Mouse (Mus musculus) left cerebral cortex, adult 18-20 months (tissue): ENCODE measurements around the gene Nop10. TPM values are rescaled to one million over a fixed set of nuclear protein-coding genes. Genes with fewer than 3 reads are reported as not detected.

Source experiments
- DNase-seq, 2 experiments: peaks; one replicate each; pipeline ENCODE4 v3.0.0; 2021 to 2022; ENCODE audit warnings: low spot score in 2 of 2, mixed read lengths in 1 of 2
- long read RNA-seq, 2 experiments: library from polyadenylated mRNA; stranded (forward); transcript quantifications; one replicate each; pipeline ENCODE4 v2.0.0; 2021
- total RNA-seq, 2 experiments: library from RNA; stranded (reverse); gene quantifications; 2 replicates each; pipeline ENCODE4 v1.2.3; 2021

The Nop10 gene
- 10 to 100 TPM; 48.6 to 56.9 TPM for total RNA-seq
- long read RNA-seq, experiment 1, transcript Nop10-201 (2 exons, 1,109 nt) = major isoform, 66 of 69 reads
- long read RNA-seq, experiment 1, partial matches to known transcripts = 2 of 69 reads
- long read RNA-seq, experiment 1, other reads (novel, unspliced or antisense) = 1 of 69 reads
- long read RNA-seq, experiment 2, transcript Nop10-201 (2 exons, 1,109 nt) = major isoform, 94 of 94 reads
- long read RNA-seq, experiment 2, partial matches to known transcripts = 0 of 94 reads
- long read RNA-seq, experiment 2, other reads (novel, unspliced or antisense) = 0 of 94 reads

GRCm38 (mm10) chr2:112261748-112262653 lies at the start of gene Nop10:
TSS of gene Nop10 (plus strand) at chr2:112261926.
- DNase-seq = peak; percentile 91

DNA sequence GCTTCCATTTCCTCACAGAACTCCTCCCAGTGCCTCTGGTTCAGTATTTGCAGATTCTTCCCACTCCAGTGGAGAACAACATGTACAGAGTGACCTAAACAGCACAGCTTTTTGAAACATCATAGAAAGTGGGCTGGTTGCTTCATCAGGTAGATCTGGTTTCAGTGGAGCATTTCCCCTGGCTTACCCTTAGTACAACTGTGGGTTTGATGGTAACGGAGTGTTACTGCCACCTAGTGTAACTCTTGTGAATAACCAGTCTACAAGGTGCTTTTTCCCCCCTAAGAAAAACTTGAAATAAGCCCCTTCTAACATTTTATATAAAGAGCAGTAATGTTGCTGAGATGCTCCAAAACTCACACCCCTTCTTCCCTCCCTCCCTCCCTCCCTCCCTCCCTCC lies 45.7 kb upstream of the Nop10 start:
- DNase-seq = peak in 1 of 2 experiments; percentile 15

DNA sequence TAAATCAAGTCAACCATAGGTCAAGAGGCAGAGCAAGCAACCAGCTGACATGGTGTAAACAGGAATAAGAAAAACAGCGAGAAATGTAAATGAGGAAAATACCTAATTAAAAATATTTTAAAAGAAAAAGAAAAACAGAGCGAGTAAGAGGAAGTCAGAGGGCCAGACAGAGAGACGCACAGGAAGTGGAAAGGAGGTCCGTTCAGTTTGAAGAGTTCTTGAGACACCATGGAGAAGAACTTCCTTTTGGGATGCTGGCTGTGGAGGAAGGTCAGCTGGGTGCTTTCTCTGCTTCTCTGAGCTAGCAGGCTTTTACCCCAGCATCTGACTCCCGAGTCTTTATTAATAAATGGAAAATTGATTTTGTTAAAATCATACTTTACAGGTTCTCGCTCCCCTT lies 44.1 kb upstream of the Nop10 start:
- no peak for DNase-seq

DNA sequence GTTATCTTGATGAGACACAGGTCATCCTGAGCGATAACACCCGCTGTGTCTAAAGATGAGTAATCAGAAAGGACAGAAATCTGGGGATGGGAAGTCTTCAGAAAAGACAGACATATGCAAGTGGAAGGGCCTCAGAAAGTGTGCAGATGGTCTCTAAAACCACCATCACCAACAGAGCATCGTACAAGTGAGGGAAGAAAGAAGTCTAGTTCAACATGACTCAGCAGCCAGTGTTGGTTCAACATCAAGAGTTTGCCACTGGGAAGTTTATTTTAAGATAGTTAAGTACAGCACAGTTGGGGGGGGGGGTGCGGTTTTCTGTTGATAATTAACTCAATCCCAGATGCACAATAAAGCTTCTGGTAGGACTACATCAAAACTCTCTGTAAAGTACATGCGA lies 40.8 kb upstream of the Nop10 start:
- no peak for DNase-seq

DNA sequence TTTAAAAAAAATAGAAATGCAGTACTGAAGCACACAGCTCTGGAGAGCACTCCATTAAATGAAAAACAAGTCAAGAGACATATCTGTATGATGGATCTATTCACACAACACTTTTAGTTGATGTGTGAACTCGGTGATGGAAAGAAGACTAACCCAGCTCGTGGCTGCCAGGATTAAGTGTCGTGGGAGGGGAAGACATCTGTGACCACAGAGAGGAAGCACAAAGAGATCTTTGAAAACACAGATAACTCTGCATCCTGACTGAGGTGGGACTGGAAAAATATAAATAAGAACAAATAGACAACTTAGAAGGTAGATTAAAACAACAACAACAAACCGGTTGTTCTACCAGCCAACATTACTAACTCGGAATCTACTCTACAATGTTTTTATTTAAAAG lies 39.1 kb upstream of the Nop10 start:
- no peak for DNase-seq

DNA sequence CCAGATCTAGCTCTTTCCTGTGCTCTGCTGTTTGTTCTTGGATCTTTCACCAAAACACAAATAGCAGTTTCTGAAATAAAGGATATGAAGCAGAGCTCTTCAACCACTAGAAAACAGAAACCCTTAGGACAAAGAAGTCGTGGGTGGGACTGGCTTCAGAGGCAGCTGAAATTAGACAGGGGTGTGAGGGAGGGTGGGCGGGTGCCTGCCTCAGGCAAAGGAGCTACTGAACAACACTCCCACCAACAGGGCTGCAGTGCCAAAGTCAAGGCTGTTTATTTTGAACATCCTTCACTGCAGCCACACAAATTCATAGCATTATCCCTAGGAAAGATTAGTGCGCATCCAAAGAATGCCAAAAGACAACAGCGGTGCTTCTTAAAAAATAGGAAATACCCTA lies 37.4 kb upstream of the Nop10 start:
- DNase-seq = no peak

DNA sequence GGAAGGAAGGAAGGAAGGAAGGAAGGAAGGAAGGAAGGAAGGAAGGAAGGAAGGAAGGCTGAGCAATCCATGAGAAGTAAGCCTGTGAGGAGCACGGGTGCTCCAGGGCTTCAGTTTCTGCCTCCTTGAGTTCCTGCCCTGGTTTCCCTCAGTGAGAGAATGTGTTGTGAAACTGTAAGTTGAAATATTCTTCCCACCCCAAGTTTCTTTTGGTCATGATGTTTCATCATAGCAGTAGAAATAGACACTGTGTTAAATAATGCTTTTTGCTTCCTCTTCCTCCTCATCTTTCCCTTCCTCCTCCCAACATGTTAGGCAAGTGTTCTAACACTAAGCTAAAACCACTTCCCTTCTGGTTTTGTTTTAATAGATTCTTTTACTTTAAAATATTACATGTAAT lies 29.1 kb upstream of the Nop10 start:
- no peak for DNase-seq

- DNase-seq = no peak
These were observed 25.1 kb upstream of the Nop10 start for GRCm38 (mm10) chr2:112236620-112237019.

DNA sequence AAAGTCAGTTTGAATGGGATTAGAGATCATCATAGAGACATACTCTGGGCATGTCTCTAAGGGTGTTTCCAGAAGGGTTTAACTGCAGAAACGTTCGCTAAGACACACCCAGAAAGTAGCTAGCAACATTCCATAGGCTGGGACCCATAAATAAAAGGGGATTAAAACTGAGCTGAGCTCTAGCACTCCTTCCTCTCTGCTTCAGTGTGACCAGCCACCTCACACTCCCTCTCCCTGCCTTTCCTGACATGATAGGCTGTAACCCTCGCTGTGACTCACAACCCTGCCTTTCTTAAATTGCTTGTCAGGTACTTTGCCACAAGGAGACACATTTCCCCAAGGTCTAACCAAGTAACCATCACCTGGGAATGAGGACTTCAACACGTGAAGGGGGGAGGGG lies 23.7 kb upstream of the Nop10 start:
- no peak for DNase-seq

GRCm38 (mm10) chr2:112239212-112239934 lies 22.4 kb upstream of the Nop10 start, which contains the start of gene Lpcat4:
TSS of gene Lpcat4 (plus strand) at chr2:112239468.
- DNase-seq = peak; percentile 92 to 93

GRCm38 (mm10) chr2:112239935-112240721 lies 21.6 kb upstream of the Nop10 start:
- DNase-seq = no peak

DNA sequence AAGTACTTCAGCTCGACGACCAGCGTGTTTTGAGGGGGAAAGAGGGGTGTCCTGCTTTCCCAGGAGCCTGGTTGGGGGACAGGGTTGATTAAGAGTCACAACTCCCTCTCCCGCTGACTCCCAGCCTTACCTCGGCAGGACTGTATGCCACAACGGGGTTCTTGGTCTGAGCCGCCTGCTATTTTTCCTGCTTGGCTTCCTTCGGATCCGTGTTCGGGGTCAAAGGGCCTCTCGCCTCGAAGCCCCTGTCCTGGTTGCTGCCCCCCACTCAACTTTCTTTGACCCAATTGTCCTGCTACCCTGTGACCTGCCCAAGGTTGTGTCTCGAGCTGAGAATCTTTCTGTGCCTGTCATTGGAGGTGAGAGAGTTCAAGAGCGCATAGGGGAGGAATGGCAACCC lies 19.9 kb upstream of the Nop10 start:
- DNase-seq = no peak

DNA sequence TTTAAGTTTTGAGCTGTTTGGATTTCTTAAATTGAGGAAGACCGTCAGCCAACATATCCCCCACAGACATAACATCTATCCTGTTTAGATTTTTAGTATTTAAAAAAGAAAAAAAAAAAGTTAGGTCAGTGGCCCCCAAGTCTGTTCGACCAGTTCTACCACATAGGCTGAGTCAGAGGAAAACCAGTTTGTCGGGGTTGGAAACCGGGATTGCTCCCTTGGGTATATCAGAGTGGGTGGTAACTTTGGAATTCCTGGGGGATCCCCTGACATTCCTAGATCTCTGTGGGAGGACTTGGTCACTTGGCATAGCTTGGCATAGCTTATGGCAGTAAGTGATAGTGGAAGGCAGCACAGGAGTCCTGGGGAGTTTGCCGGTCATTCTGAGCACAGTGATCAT lies 16.4 kb upstream of the Nop10 start:
- no peak for DNase-seq

DNA sequence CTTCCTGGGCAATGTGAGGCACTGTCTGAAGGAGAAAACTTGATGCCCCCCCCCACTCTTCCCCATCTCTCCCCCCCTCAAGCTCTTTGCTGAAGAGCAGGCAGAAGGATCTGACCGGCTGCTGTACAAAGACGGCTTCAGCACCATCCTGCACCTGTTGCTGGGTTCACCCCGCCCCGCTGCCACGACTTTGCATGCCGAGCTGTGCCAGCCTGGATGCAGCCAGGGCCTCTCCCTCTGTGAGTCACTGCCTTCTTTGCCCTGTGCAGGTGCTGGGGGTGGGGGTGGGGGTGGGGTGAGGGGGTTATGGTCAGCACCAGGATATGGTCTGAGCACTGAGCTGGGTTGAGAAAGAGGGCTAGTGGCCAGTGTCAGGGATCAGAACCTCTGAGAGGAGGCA lies 15.5 kb upstream of the Nop10 start:
- DNase-seq = no peak

- no peak for DNase-seq
These were observed 14.4 kb upstream of the Nop10 start for GRCm38 (mm10) chr2:112247323-112247722.

- peak in 1 of 2 experiments; percentile 52 for DNase-seq
These were observed 11.8 kb upstream of the Nop10 start for GRCm38 (mm10) chr2:112249780-112250453.

DNA sequence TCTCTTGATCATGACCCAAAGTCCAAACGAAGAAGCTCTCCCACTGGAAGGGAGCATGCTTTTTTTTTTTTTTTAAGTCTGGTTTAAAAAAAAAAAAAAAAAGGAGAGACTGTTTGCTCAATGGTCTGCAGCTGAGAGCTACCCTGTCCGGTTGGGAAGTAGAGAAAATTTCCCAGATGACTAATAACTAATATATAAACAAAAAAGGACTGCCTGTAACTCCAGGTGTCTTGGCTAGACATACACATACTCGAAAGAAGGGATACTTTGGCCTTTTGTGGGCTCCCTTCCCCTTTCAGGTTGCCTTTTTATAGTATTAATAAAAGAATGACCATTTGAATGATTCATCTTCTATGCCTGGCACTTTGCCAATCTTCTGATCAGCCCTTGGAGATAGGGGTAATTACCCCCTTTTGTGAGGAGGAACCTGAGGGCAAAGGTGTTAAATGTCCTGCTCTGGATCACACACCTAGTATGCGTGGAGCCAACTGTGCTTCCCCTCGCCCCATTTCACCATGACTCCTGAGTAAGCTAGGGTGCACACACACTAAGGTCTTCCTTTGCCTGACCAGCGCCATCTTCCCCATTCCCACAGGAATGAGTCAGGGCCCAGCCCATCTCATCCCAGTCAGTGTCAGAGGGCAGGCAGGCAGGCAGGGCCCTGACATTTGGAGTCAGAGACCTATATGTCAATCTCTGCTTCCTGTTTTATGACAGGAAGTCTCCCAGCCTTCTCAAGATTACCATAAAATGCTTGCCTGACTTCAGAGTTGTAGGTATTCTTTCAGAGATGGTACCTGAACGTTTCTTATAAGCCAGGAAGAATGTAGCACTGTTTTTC lies 6.8 kb upstream of the Nop10 start:
- no peak for DNase-seq

DNA sequence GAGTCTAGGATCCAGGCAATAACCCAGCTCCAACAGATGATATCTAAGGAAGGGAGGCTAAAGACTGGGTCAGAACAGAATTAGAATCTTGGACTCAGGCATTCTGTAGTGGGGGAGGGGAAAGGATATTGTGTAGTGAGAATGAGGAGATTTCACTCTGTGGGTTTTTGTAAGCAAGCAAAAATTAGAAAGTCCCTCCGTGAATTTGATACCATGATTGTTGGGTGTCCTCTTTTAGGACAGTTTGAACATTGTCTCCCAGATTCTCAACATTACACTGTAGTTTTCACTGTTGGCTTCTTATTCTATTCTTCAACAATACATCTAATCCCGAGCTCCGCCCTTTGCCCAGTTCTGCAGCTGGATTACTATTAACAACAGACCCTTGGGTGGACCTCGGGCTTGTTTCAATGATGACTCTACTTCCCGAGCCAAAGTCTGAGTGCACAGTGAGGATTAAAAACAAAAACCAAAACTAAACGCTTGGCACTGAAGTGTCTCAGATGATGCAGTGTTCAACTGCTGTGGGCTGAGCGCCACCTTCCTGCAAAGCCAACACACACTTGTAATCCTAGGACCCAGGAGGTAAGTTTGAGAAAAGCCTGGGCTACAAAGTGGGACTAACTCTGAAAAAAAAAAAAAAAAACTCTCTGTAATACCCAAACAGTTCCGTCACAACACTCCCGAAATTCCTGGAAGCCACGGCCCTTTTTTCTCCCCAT lies 2.3 kb upstream of the Nop10 start, which contains the start of gene Nutm1:
Gene Nutm1, minus strand, starts transcription at position 51 of the 722 bp plus-strand sequence.
- no peak for DNase-seq
